Mouse (Mus musculus) retina, postnatal 1 day (tissue): ENCODE data around the gene Npvf.
"Not testable (repeated sequence)": the region's sequence is repeated elsewhere in the genome, so short reads cannot be mapped to it uniquely, and the experiment has no call there.

Source experiments
- DNase-seq: peaks from one replicate; pipeline ENCODE4 v3.0.0-alpha.2; 2012

The Npvf gene

DNA sequence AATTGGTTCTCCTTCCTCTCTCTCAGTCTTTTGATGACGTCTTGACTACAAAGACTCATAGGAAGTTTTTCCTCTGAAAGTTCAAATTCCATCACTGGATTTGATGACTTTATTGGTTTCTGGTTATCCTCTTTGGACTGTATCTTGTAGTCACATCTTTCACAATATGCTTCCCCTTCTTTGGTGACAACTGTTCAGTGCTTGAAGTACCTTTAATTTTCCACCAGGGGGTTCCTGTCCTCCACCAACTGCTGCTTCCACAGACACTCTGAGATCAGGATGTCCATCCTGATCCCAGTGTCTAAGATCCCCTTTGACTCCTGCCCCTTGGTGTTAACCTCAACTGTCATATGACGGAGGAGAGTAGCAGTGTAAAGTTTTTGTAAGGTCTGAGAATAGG lies 28.1 kb downstream of the Npvf start:
- DNase-seq = not testable (repeated sequence)

DNA sequence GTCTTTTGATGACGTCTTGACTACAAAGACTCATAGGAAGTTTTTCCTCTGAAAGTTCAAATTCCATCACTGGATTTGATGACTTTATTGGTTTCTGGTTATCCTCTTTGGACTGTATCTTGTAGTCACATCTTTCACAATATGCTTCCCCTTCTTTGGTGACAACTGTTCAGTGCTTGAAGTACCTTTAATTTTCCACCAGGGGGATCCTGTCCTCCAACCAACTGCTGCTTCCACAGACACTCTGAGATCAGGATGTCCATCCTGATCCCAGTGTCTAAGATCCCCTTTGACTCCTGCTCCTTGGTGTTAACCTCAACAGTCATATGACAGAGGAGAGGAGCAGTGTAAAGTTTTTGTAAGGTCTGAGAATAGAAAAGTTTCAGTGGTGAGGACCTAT lies 36.0 kb downstream of the Npvf start:
- DNase-seq = not testable (repeated sequence)

DNA sequence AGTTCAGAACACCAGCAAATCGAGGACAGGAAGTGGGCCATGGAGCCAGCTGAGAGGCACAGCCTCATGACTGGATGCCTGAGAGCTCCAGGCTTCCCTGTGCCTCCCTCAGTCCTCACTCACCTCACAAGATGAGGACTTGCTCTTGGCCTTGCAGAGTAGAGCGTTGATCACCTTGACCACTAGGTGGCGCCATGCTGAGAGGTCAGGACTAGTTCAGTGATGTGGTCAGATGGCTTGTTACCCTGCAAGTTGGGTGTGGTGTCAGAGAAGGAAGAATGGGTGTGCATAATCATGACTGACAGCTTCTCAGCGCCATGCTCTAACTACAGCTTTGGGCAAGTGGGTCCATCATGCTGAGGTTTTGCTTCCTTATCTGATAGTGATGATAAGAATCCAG lies 52.6 kb downstream of the Npvf start:
- peak; percentile 79 for DNase-seq
